Mouse (Mus musculus): ENCODE results near the gene Slc24a3.

DNA sequence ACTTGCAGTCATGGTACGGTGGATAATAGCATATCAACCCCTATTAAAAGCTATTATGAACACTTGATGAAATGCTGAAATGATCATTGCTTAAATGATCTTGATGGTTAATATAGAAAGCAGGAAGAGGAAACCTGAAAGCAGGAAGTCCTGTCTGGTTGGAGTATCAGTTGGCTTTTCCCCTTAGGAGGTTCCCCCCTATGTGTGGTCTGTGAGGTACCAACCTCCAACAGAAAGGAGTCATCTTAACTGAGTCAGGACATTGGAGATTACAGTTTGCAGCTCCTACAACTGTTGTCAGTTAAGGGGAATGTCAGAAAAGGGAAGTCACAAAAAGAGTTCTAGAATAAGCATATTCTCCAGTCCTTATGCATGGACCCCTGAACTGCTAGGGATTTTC, 266.5 kb downstream of the Slc24a3 start:
- TF ChIP-seq CTCF (IDR thresholded peaks at IDR 0.05 in 2 of 3, conservative IDR thresholded peaks at IDR 0.05 in 1 of 3; ENCODE audit: control insufficient read depth in 1 of 3, insufficient read depth in 1 of 3, low read depth in 2 of 3, low read length in 3 of 3, poor library complexity in 1 of 3, severe bottlenecking in 1 of 3) (no peak), POLR2A (IDR thresholded peaks at IDR 0.05; ENCODE audit: control insufficient read depth in 1 of 2, insufficient read depth in 1 of 2, low read depth in 1 of 2, low read length in 2 of 2, poor library complexity in 1 of 2) (no peak), NRF1 (IDR thresholded peaks at IDR 0.05; ENCODE audit: insufficient read depth, low read depth, low read length, poor library complexity, severe bottlenecking) (no peak), EP300 (IDR thresholded peaks at IDR 0.05; ENCODE audit: low read depth in 1 of 2, low read length in 2 of 2) (no peak), MAX (IDR thresholded peaks at IDR 0.05; ENCODE audit: low read length) (no peak), POLR2AphosphoS2 (IDR thresholded peaks at IDR 0.05; ENCODE audit: low read length) (no peak), POLR2AphosphoS5 (IDR thresholded peaks at IDR 0.05; ENCODE audit: borderline replicate concordance, low read depth, low read length) (no peak), E2F4 (IDR thresholded peaks at IDR 0.05; ENCODE audit: borderline replicate concordance, low read depth, low read length) (no peak), TBP (IDR thresholded peaks at IDR 0.05; ENCODE audit: low read depth, low read length) (no peak), JUND (IDR thresholded peaks at IDR 0.05; ENCODE audit: low read depth, low read length) (no peak), MAZ (IDR thresholded peaks at IDR 0.05; ENCODE audit: low read depth, low read length) (no peak), USF1 (IDR thresholded peaks at IDR 0.05; ENCODE audit: low read depth, low read length) (no peak), MAFK (IDR thresholded peaks at IDR 0.05; ENCODE audit: borderline replicate concordance, low read depth, low read length) (no peak)
